Mouse (Mus musculus): ENCODE results near the gene Tpbgl. TPM values are rescaled to one million over a fixed set of nuclear protein-coding genes. Genes with fewer than 3 reads are reported as not detected.
A peak's percentile ranks its signal among the peaks of the same experiment; 100 is the strongest.

Gene Tpbgl
- polyA plus RNA-seq, 1 experiment: 3.8 TPM

DNA sequence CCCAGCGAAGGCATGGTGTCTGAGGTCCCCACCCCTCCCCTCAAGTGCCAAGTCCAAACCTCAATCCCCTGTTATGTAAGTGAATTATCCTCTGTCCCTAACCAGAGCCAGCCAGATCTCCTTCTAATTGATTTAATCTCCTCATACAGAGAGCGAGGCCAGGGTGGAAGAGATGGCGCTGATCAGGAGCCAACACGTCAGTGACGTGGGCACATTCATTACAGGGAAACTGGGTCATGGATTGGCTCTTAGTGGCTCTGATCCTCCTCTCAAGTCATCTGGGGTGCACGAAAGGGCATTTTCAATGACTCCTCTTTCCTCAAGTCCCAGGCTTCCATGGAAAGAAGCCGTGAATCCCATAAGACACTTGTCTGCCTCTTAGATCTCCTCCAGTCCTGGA lies 17.8 kb upstream of the Tpbgl start:
- no peak for DNase-seq
- TF ChIP-seq POLR2A (IDR thresholded peaks at IDR 0.05; ENCODE audit: borderline replicate concordance, extremely low read depth, low read depth, low read length): no peak
- 75% methylated on average over 7 of the region's 7 CpGs for WGBS
- Histone ChIP-seq H3K4me3 (replicated peaks; ENCODE audit: extremely low read depth, low read depth, low read length) (no peak overlapping the region), H3K4me1 (ENCODE audit: control insufficient read depth, insufficient read depth, low read length) (no peaks in the 10 kb centered on the region)

DNA sequence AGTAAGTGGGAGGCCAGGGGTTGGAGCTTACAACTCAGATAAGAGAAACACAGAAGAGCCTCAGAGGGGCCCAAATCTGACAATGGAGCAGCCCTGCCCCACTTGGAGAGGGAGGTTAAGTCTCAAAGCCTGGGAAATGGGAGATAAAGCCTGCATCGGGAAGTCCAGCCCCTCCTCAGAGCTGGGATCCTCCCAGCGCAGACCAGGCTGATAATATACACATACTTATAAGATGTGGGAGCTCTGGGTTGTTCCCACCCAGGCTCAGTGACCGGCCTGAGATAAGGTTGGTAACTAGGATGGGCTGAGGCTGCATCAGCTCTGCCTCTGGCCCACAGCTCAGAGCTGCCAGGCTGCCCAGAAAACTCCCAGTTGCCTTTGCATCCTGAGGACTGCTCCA lies 15.2 kb upstream of the Tpbgl start:
- no peak for TF ChIP-seq CTCF (IDR thresholded peaks at IDR 0.05; ENCODE audit: insufficient read depth, low read length)
- no peak for TF ChIP-seq POLR2A (IDR thresholded peaks at IDR 0.05; ENCODE audit: borderline replicate concordance, extremely low read depth, low read depth, low read length)
- no peak for DNase-seq
- 34% methylated on average over 3 of the region's 3 CpGs for WGBS
- H3K4me1 ChIP-seq (ENCODE audit: control insufficient read depth, insufficient read depth, low read length): no peaks in the 10 kb centered on the region
- H3K4me3 ChIP-seq (replicated peaks; ENCODE audit: extremely low read depth, low read depth, low read length): no peak overlapping the region

DNA sequence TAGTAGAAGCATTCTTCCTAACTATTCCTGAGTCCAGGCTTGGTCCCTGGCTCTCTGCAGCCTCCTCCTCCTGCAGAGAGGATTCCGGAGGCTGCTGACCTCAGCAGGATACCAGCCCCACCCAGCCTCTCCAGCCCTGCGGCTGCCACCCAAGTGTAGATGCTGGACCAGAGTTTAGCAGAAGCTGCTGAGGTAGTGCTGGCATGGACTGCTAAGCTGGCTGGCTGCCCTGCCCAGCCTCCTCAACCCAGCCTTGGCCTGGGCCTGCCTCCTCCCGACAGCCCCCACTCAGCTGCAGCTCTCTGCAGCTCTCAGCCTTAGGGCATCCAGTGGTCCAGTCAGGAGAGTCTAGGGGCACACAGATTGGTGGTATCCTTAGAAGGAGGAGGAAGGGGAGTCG lies 14.3 kb upstream of the Tpbgl start:
- TF ChIP-seq POLR2A (IDR thresholded peaks at IDR 0.05; ENCODE audit: borderline replicate concordance, extremely low read depth, low read depth, low read length) (no peak), CTCF (IDR thresholded peaks at IDR 0.05; ENCODE audit: insufficient read depth, low read length) (no peak)
- Histone ChIP-seq H3K4me1 (ENCODE audit: control insufficient read depth, insufficient read depth, low read length) (no peaks in the 10 kb centered on the region), H3K4me3 (replicated peaks; ENCODE audit: extremely low read depth, low read depth, low read length) (no peak overlapping the region)
- DNase-seq: no peak
- 43% methylated on average over 4 of the region's 4 CpGs for WGBS

DNA sequence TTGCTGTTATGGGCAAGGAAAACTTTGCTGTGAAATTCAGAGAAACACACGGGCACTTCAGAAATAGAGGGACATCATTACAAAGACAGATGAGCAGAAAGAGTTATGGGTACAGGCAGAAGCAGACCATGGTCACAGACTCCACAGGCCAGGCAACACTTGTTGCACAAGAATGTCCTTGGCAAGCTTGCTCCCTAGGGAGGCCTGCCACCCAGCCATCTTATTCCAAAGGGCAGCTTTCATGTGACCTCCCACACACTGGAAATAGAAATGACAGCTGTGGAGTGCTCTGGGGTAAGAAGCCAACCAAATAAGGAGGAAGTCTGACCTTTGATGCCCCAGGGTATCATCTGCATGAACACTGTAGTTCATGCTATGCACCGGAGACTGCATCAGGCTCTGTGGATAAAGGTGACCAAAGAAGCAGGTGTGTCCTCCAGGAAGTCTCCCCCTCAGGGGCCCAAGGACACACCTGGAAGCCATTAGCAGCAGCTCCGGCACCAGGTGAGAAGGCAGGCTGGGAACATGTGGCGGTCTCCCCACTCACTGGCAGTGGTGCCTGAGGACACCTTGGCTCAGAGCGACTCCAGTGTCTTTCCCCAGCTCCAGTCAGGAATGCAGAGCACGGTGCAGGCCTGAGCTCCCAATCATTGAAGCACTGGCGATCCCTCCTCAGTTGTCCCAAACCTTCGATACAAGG lies 7.2 kb upstream of the Tpbgl start:
- WGBS: 71% methylated on average over 8 of the region's 8 CpGs

DNA sequence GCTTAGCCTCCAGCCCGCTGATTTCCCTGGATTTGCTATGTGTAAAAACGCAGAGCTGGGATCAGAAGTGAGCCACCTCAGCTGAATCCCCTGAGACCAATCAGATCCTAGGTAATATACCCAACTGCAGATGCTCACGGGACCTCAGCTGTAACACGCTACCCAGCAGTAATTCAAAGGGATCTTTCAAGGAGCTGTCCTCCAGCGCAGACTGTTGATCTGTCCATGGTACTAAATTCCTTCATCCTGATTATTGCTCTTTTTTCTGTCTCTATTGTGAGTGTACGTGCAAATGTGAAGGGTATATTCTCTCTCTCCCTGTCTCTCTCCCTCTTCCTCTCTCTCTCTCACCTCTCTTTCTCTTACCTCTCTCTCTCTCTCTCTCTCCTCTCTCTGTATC lies 5.4 kb upstream of the Tpbgl start:
- no peak for DNase-seq

More for the DNA sequence above, 7.2 kb upstream of the Tpbgl start:
- H3K4me1 ChIP-seq (ENCODE audit: control insufficient read depth, insufficient read depth, low read length): no peaks in the 10 kb centered on the region
- TF ChIP-seq CTCF (IDR thresholded peaks at IDR 0.05; ENCODE audit: insufficient read depth, low read length): no peak
- TF ChIP-seq POLR2A (IDR thresholded peaks at IDR 0.05; ENCODE audit: borderline replicate concordance, extremely low read depth, low read depth, low read length): no peak
- DNase-seq: no peak
- H3K4me3 ChIP-seq (replicated peaks; ENCODE audit: extremely low read depth, low read depth, low read length): no peak overlapping the region

DNA sequence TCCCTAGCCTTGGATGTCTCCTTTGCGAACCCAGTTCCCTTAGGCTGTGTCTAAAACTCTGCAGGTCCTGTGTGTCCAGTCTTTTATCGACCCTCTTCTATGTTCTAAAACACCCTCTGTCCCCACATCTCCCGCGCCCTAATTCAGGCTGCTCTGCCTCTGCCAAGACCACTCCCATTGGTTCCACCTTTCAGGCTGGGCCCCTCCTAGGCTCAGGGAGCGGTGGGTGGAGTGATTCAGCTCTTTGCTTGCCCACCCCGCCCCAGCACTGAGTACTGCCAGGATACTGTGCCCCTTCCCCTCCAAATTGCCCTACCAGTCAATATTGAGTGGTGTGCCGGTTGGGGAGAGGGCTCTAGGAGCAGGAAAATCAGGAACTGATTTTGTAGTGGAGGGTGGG lies 463 bp upstream of the Tpbgl start:
- WGBS: 14% methylated on average over 7 of the region's 7 CpGs
- DNase-seq: no peak
- Histone ChIP-seq H3K4me3 (replicated peaks; ENCODE audit: extremely low read depth, low read depth, low read length) (no peak overlapping the region), H3K4me1 (ENCODE audit: control insufficient read depth, insufficient read depth, low read length) (peaks cover 6% of the 10 kb centered on the region)
- no peak for TF ChIP-seq POLR2A (IDR thresholded peaks at IDR 0.05; ENCODE audit: borderline replicate concordance, extremely low read depth, low read depth, low read length)
- no peak for TF ChIP-seq CTCF (IDR thresholded peaks at IDR 0.05; ENCODE audit: insufficient read depth, low read length)

More for the DNA sequence above, 5.4 kb upstream of the Tpbgl start:
- TF ChIP-seq POLR2A (IDR thresholded peaks at IDR 0.05; ENCODE audit: borderline replicate concordance, extremely low read depth, low read depth, low read length) (no peak), CTCF (IDR thresholded peaks at IDR 0.05; ENCODE audit: insufficient read depth, low read length) (no peak)
- 12% methylated on average over 6 of the region's 6 CpGs for WGBS
- no peak overlapping the region for H3K4me3 ChIP-seq (replicated peaks; ENCODE audit: extremely low read depth, low read depth, low read length)
- no peaks in the 10 kb centered on the region for H3K4me1 ChIP-seq (ENCODE audit: control insufficient read depth, insufficient read depth, low read length)

DNA sequence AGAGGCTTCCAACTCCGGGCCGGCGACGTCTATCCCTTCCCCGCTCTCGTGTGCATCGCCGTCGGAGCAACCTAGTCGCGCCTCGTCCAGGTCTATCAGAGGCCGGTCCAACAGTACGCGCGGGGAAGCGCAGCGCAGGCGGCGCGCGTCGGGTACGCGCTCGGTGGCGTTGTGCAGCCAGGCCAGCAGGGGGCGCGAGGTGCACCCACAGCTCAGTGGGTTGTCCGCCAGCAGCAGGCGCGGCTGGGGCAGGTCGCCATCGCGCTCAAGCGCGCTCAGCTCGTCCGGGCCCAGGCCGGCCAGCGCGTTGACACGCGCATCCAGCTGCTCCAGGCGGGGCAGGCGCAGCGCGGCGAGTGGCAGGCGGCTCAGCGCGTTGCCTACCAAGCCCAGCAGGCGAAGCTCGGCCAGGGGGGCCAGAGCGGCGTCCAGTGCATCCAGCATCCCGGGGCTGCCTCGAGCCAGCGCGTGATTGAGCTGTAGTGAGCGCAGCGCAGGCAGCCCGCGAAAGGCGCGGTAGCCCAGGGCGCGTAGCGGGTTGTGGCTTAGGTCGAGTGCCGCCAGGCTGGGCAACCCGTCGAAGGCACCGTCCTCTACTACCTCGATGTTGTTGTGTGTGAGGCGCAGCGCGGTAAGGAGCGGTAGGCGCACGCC lies 1.1 kb downstream of the Tpbgl start:
- TF ChIP-seq CTCF (IDR thresholded peaks at IDR 0.05; ENCODE audit: insufficient read depth, low read length) (peak; percentile 74), POLR2A (IDR thresholded peaks at IDR 0.05; ENCODE audit: borderline replicate concordance, extremely low read depth, low read depth, low read length) (no peak)
- peak; percentile 84 for DNase-seq
- WGBS: 1% methylated on average over 81 of the region's 81 CpGs
- Histone ChIP-seq H3K4me1 (ENCODE audit: control insufficient read depth, insufficient read depth, low read length) (peaks cover 6% of the 10 kb centered on the region), H3K4me3 (replicated peaks; ENCODE audit: extremely low read depth, low read depth, low read length) (peak overlapping the region; percentile 60)

DNA sequence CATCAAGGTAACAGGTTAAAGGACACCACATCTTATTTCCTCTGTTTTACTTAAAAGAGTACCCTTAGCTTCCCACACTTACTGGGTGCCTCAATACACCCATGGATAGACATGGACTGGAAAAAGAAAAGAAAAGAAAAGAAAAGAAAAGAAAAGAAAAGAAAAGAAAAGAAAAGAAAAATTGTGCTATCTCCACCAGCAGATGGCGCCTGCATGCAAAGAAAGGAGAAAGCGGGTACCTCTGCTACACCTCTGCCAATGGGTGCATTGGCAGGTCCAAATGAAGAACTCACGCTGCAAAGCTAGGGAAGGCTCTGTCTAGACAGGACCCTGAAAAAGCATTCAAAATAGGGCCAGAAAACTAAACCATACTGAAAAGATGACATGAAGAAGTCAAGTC lies 8.0 kb downstream of the Tpbgl start:
- Histone ChIP-seq H3K4me3 (replicated peaks; ENCODE audit: extremely low read depth, low read depth, low read length) (no peak overlapping the region), H3K4me1 (ENCODE audit: control insufficient read depth, insufficient read depth, low read length) (no peaks in the 10 kb centered on the region)
- DNase-seq: no peak
- TF ChIP-seq POLR2A (IDR thresholded peaks at IDR 0.05; ENCODE audit: borderline replicate concordance, extremely low read depth, low read depth, low read length): no peak
- TF ChIP-seq CTCF (IDR thresholded peaks at IDR 0.05; ENCODE audit: insufficient read depth, low read length): peak; percentile 50; the same call in 1 of the 2 replicates
- WGBS: 9% methylated on average over 3 of the region's 3 CpGs

DNA sequence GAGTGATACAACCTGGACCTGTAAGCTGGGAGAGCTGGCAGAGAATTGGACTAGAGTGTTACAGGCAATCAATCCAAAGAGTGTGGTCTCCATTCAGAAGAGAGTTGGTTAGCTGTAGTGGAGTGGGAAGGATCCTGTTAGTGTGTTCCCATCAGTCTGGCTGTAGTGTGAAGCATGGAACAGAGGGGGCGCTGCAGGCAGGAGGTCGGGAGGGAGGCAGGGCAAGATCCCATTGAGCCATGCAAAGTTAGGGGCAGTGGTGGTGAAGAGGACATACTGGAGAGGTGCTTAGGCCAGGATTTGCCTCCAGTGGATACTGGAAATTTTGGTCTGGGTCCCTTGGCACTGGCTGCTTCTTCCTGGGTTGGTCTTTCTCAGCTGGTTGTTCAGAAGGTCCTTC lies 8.6 kb downstream of the Tpbgl start:
- DNase-seq: no peak
- Histone ChIP-seq H3K4me3 (replicated peaks; ENCODE audit: extremely low read depth, low read depth, low read length) (no peak overlapping the region), H3K4me1 (ENCODE audit: control insufficient read depth, insufficient read depth, low read length) (no peaks in the 10 kb centered on the region)
- TF ChIP-seq CTCF (IDR thresholded peaks at IDR 0.05; ENCODE audit: insufficient read depth, low read length) (no peak), POLR2A (IDR thresholded peaks at IDR 0.05; ENCODE audit: borderline replicate concordance, extremely low read depth, low read depth, low read length) (no peak)
- WGBS: 74% methylated on average over 2 of the region's 2 CpGs

DNA sequence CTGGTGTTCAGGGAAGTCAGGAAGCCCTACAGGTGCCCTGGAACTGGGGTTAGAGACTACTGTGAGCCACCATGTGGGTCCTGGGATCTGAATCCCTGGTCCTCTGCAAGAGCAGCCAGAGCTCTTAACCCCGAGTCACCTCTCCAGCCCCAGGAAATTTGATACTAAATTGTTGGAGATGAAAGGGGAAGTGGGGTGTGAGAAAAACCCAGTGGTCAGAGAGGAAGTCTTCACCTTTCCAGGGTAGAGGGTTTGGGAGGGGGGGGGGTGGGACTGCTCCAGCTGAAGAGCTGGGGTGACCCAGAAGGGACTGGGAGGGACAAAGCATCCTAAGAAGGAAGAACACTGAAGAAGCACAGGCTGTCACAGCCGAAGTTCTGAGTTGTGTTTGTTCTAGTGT lies 19.3 kb downstream of the Tpbgl start:
- Histone ChIP-seq H3K4me1 (ENCODE audit: control insufficient read depth, insufficient read depth, low read length) (no peaks in the 10 kb centered on the region), H3K4me3 (replicated peaks; ENCODE audit: extremely low read depth, low read depth, low read length) (no peak overlapping the region)
- TF ChIP-seq CTCF (IDR thresholded peaks at IDR 0.05; ENCODE audit: insufficient read depth, low read length) (no peak), POLR2A (IDR thresholded peaks at IDR 0.05; ENCODE audit: borderline replicate concordance, extremely low read depth, low read depth, low read length) (no peak)
- DNase-seq: no peak
- 51% methylated on average over 2 of the region's 2 CpGs for WGBS
